Mouse (Mus musculus): ENCODE results near the gene Jup. TPM values are rescaled to one million over a fixed set of nuclear protein-coding genes. Genes with fewer than 3 reads are reported as not detected.
A peak's percentile ranks its signal among the peaks of the same experiment; 100 is the strongest.
"Not testable (repeated sequence)": the region's sequence is repeated elsewhere in the genome, so short reads cannot be mapped to it uniquely, and the experiment has no call there.

Gene Jup
- polyA plus RNA-seq, 1 experiment from 2014 or later: 91.3 TPM

DNA sequence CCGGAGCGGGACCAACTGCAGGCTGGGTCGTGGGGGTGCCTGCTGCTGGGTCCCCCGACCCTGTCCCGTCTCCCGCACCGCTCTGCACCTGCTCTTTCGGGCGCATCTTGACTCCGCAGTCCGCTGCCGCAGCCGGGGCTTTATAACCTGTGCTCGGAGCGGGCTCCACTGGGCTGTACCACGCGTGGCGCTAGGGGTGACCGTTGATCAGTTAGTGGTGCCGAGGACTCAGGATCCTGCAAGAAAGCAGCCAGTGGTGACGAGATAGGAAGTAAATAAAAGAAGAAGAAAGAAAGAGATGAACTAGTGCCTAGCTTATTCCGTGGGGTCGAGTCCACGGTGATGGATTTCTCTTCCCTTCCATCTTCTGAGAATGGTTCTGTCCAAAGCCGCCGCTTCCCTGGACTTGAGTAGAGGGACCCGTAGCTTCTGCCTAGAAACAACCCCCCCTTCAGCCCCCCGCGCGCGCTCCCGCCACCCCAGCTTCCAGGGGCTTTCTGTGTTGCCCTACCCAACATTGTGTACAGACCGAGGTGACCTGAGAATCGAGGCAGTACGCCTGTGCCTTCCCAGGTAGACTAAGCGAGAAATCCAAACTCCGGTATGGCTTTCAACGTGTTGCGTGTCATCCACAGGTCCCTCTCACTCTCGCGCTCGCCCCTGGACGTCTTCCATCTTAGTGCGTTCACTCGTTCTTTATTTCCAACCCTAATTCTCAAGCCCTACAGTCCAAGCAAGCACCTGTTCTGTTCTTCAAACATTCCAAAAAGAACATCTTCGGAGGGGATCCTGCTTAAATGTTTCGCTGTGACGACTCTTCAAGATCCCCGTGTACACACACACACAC, 41.4 kb downstream of the Jup start, which contains the start of gene Hap1:
TSS of gene Hap1 (minus strand) at position 157 of the 847 bp plus-strand sequence.
- 2% methylated on average over 49 of the region's 49 CpGs for WGBS
- Histone ChIP-seq H3K27me3 (ENCODE audit: insufficient read depth, poor library complexity, severe bottlenecking) (peaks cover 85% of the 10 kb centered on the region), H3K4me1 (peaks cover 30% of the 10 kb centered on the region), H3K9me3 (no peaks in the 10 kb centered on the region), H3K27ac (peak within 1 kb of the TSS; percentile 59), H3K36me3 (no peaks in the 10 kb centered on the region), H3K4me3 (peak within 1 kb of the TSS; percentile 72)
- peak; percentile 86 for DNase-seq (ENCODE audit: low spot score)

DNA sequence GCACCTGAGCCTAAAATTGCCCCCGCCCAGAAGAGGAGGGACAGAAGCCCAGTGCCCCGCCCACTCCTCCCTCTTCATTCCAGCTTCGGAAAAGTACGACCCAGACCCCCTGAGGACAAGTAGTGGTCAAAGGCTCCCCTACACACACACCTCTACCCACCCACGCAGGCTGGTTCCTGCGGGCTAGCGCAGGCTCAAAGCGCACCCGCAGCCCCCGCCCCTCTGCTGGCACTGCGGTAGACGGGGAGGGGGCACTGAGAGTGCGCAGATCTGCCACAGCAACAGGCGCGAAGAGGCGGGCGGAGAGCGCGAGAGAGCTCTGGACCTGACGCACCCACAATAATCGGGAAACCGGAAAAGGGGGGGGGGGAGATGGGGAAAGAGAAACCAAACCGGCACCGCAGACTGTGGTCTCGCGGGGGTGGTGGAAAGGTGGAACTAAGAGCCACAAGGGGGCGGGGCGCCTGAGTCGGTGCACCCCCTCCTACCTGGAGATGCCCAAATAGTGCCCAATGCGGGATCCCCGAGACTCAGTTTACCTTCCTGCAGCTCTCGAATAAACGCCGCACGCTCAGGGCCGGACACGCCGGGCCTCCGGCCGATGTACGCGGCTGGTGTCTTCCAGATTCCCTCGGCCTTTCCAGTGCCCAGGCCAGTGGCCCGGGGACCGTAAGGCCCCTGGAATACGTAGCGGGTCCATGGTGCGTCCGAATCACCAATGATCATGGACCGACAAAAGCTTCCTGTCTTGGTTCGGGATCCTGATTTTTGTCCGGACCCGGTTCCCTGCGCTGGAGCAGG, 42.2 kb downstream of the Jup start:
- peaks cover 31% of the 10 kb centered on the region for H3K4me1 ChIP-seq
- under 1% methylated on average over 54 of the region's 54 CpGs for whole genome bisulfite sequencing
- peak overlapping the region; percentile 72 for H3K4me3 ChIP-seq
- H3K36me3 ChIP-seq: no peaks in the 10 kb centered on the region
- DNase-seq (ENCODE audit: low spot score): no peak
- H3K27me3 ChIP-seq (ENCODE audit: insufficient read depth, poor library complexity, severe bottlenecking): peaks cover 83% of the 10 kb centered on the region
- H3K9me3 ChIP-seq: no peaks in the 10 kb centered on the region
- H3K27ac ChIP-seq: peak overlapping the region; percentile 59

DNA sequence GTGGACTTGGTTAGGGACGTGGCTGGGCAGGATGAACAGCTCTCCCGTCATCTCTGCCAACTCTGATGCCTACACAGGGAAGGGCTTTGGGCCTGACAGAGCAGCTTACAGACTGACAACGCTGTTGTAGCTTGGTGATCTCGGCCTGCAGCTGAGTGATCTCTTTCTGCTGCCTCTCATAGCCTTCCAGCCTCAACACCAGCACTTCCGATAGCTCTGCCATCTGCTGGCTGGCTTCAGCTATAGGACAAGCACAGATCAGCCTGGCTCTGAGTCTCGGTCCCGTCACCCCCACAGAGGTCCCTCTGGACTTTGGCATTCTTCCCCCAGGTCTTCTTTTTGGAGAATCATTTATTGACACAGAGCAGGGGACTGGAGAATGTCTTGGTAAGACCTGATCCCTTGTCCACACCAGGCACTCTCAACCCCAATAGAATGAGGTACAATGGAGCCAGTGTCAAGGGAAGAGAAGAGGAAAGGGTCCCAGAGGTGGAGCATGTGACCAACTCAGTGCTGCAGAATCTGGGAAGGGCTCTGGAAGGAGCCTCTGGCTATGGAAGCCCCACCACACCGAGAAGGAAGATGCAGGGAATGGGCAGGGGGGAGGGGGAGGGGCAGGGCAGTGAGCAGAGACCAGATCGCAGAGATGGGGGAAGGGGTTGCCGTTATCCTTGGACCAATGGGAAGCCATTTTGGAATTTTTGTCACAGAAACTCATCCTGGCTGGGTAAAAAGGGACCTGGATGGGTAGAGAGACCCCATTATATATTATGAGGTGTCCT, 45.3 kb downstream of the Jup start:
- no peaks in the 10 kb centered on the region for H3K36me3 ChIP-seq
- no peak overlapping the region for H3K4me3 ChIP-seq
- DNase-seq (ENCODE audit: low spot score): no peak
- no peaks in the 10 kb centered on the region for H3K9me3 ChIP-seq
- 27% methylated on average over 10 of the region's 10 CpGs for WGBS
- H3K4me1 ChIP-seq: peaks cover 36% of the 10 kb centered on the region
- H3K27me3 ChIP-seq (ENCODE audit: insufficient read depth, poor library complexity, severe bottlenecking): peaks cover 72% of the 10 kb centered on the region
- no peak overlapping the region for H3K27ac ChIP-seq

DNA sequence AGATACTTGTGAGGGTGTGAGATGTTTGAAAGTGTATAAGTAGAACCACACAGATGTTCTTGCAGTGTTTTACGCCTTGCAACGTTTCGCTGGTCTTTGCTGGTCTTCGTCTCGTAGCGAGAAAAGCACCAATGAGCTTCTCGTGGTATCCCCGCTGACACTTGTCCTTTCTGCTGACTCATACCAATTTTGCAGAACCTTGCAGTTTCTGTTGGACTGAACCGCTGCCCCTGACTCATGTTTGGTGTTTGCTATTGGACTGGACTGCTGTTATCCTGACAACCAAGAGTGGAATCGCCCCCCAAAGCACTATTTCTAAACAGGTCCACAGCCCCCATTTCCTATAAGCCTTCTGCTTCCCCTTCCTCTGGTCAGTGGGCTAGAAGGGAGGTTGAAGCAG, 53.3 kb downstream of the Jup start:
- Histone ChIP-seq H3K4me1 (peaks cover 5% of the 10 kb centered on the region; the same call in 1 of the 2 replicates), H3K27me3 (ENCODE audit: insufficient read depth, poor library complexity, severe bottlenecking) (peaks cover 12% of the 10 kb centered on the region; the same call in 1 of the 2 replicates), H3K4me3 (no peak overlapping the region), H3K36me3 (no peaks in the 10 kb centered on the region), H3K27ac (no peak overlapping the region), H3K9me3 (no peaks in the 10 kb centered on the region)
- DNase-seq (ENCODE audit: low spot score): no peak
- WGBS: 88% methylated on average over 10 of the region's 10 CpGs

DNA sequence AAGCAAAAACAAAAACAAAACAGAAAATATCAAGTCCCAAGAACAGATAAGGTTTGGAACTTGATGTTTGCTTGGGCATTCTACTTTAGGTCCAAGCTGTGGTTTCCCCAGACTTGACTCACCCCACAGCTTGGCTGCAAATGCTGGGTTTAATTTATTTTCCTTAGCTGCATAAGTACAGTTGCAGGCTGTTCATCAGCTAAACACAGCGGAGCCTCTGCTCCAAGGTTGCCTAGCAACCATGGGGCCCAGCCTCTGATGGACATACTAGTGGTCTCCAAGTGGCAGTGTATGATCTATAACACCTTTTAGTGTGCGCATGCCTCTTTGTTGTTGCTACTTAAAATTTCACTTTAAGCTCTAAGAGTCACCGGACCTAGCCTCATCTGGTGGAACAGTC, 61.8 kb downstream of the Jup start:
- Histone ChIP-seq H3K27me3 (ENCODE audit: insufficient read depth, poor library complexity, severe bottlenecking) (peaks cover 18% of the 10 kb centered on the region; the same call in 1 of the 2 replicates), H3K36me3 (no peaks in the 10 kb centered on the region), H3K9me3 (no peaks in the 10 kb centered on the region), H3K27ac (no peak overlapping the region), H3K4me1 (0 out of 2 replicates have a peak, but pooled peaks cover 3% of the 10 kb centered on the region), H3K4me3 (no peak overlapping the region)
- DNase-seq (ENCODE audit: low spot score): no peak
- WGBS: 75% methylated on average over 3 of the region's 3 CpGs

DNA sequence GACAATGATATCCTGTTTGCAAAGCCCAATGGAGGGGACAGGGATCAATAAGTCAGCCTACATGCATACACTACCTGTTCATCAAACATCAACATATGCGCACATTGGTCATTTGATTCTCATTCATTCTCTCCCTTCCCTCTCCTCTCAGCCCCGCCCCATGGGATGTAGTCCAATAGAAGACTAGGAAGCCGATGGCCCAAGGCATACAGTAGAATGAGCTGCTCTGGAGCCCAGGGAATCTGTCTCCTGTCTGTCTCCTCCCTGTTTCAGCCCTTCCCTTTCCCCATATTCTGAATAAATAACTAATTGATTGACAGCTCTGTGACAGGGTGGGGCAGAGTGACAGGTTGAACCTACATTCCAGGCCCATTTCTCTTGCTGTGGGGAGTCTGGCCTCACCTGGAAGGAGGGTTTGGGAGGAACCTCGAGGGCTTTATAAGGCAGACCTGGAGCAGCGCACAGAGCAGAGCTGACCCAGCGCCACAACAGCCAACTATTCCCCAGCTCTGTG, 63.6 kb downstream of the Jup start, which contains the start of gene Gast:
TSS of gene Gast (plus strand) at position 464 of the 514 bp plus-strand sequence.
- H3K27ac ChIP-seq: no peak within 1 kb of the TSS
- H3K36me3 ChIP-seq: no peaks in the 10 kb centered on the region
- H3K27me3 ChIP-seq (ENCODE audit: insufficient read depth, poor library complexity, severe bottlenecking): peaks cover 23% of the 10 kb centered on the region; the same call in 1 of the 2 replicates
- DNase-seq (ENCODE audit: low spot score): no peak
- H3K4me3 ChIP-seq: no peak within 1 kb of the TSS
- no peaks in the 10 kb centered on the region for H3K9me3 ChIP-seq
- H3K4me1 ChIP-seq: 0 out of 2 replicates have a peak, but pooled peaks cover 6% of the 10 kb centered on the region
- 77% methylated on average over 6 of the region's 6 CpGs for WGBS

DNA sequence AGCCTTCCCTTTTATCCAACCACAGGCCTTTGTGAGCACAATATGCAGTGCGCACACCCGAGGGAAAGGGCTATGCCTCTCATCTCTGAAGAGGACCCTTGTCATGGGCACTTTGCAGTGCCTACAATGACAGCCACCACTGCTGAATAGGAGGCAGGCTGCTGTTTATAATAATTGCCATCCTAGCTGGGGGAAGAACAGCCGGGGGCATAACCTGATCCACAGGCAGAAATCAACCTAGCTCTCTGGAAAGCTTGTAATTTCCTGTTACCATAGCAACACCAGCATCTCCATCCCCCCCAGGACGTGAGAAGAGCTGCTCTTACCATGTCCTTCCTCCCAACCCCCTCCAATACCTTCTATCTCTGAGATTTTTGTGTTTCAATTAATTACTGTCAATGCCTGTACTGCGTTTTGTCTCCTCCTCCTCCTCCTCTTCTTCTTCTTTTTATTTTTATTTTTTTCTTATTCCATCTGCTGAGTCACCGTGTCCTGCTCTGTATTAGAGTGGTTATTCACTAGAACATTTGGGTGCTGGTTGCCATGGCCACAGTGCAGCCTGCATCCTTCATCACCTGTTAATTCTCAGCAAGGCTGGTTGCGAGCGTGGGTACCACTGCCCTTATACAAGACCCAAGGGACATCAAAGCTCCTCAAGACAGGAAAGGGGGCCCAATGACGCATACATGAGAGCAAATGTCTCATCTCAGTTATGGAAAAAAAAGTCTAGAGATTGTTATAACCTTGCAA, 64.6 kb downstream of the Jup start:
- H3K4me3 ChIP-seq: no peak overlapping the region
- H3K9me3 ChIP-seq: no peaks in the 10 kb centered on the region
- no peak overlapping the region for H3K27ac ChIP-seq
- H3K27me3 ChIP-seq (ENCODE audit: insufficient read depth, poor library complexity, severe bottlenecking): peaks cover 17% of the 10 kb centered on the region; the same call in 1 of the 2 replicates
- WGBS: 69% methylated on average over 9 of the region's 9 CpGs
- no peak for DNase-seq (ENCODE audit: low spot score)
- 0 out of 2 replicates have a peak, but pooled peaks cover 7% of the 10 kb centered on the region for H3K4me1 ChIP-seq
- H3K36me3 ChIP-seq: no peaks in the 10 kb centered on the region

DNA sequence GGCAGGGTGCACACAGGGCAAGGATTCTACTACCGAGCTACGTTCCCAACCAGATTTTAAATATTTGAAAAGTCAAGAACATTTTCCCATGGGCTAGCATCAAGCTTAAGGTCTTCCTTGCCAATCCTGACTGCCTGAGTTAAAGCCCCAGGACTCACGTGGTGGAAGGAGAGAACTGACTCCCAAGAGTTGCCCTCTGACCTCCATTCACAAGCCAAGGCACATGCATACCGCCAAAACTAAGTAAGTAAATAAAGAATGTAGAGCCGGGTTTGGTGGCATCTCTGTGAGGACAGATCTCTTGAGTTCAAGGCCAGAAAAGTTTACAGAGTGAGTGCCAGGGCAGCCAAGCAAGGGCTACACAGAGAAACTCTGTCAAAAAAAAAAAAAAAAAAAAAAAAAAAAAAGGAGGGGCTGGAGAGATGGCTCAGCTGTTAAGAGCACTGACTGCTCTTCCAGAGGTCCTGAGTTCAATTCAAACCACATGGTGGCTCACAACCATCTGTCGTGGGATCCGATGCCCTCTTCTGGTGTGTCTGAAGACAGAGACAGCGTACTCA, 66.7 kb downstream of the Jup start:
- H3K27me3 ChIP-seq (ENCODE audit: insufficient read depth, poor library complexity, severe bottlenecking): peaks cover 17% of the 10 kb centered on the region; the same call in 1 of the 2 replicates
- not testable (repeated sequence) for H3K9me3 ChIP-seq; H3K4me3 ChIP-seq; DNase-seq (ENCODE audit: low spot score); H3K27ac ChIP-seq; H3K36me3 ChIP-seq
- peaks cover 16% of the 10 kb centered on the region for H3K4me1 ChIP-seq
- 62% methylated on average over 8 of the region's 8 CpGs for WGBS

DNA sequence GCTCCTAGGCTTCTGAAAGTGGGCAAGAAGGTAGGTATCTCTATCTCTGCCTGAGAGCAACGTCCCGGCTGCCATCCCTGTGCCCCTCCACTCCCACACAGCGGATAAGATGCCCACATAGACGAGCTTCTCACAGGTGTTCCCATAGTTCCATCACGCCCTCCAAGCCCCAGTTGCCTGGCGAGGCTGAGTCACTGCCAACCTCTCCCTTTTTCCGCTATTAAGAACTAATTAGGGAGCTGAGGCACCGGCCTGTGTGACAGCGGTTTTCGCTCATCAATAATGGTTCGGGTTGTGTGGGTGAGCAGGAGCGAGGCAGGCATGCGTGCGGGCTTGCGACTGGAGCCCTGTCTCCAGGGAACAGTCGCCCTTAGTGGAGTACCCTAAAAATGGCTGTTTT, 67.3 kb downstream of the Jup start:
- Histone ChIP-seq H3K27me3 (ENCODE audit: insufficient read depth, poor library complexity, severe bottlenecking) (peaks cover 17% of the 10 kb centered on the region; the same call in 1 of the 2 replicates), H3K4me1 (peaks cover 15% of the 10 kb centered on the region), H3K36me3 (no peaks in the 10 kb centered on the region), H3K4me3 (no peak overlapping the region), H3K9me3 (no peaks in the 10 kb centered on the region), H3K27ac (no peak overlapping the region)
- no peak for DNase-seq (ENCODE audit: low spot score)
- WGBS: 60% methylated on average over 16 of the region's 16 CpGs

DNA sequence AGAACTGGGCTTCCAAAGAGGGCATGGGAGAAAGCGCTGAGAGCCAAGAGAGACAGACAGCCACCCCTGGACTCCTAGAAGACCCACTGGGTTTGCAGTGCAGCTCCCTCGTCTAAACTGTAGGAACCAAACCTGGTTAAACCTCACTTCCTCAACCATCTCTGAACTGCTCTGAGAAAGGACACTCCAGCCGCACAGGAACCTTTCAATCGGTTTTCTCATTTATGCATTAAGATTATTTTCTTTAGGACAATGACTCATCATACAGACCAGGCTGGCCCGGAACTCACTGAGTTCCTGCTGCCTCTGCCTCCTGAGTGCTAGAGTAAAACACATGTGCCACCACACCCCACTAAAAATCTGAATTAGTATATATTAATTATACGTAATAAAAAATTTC, 69.8 kb downstream of the Jup start:
- DNase-seq (ENCODE audit: low spot score): no peak
- no peaks in the 10 kb centered on the region for H3K9me3 ChIP-seq
- peak overlapping the region; percentile 53 for H3K27ac ChIP-seq
- H3K4me1 ChIP-seq: peaks cover 15% of the 10 kb centered on the region
- H3K4me3 ChIP-seq: no peak overlapping the region
- no peaks in the 10 kb centered on the region for H3K36me3 ChIP-seq
- 81% methylated on average over 6 of the region's 6 CpGs for WGBS
- peaks cover 6% of the 10 kb centered on the region; the same call in 1 of the 2 replicates for H3K27me3 ChIP-seq (ENCODE audit: insufficient read depth, poor library complexity, severe bottlenecking)

DNA sequence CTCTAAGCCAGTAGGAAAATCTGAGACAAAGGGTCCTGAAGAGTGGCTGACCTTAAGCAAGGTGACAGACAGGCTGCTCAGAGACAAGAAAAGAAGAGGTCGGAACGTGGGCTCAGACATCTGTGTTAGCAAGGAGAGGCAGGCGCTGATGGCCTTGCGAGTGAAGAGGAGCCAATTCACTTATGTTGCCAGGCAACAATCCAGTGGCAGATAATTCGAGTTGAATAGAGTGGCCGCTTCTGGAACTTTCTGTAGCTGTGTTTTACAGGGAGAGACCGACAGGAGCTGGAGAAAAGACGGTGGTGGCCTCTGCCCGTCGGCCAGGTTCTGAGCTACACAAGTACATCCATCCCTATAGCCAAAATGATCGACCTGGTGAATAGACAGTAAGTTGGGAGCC, 70.2 kb downstream of the Jup start:
- Histone ChIP-seq H3K4me3 (no peak overlapping the region), H3K36me3 (peaks cover 4% of the 10 kb centered on the region), H3K27ac (peak overlapping the region; percentile 53), H3K9me3 (no peaks in the 10 kb centered on the region), H3K27me3 (ENCODE audit: insufficient read depth, poor library complexity, severe bottlenecking) (peaks cover 6% of the 10 kb centered on the region; the same call in 1 of the 2 replicates), H3K4me1 (peaks cover 15% of the 10 kb centered on the region)
- 43% methylated on average over 11 of the region's 11 CpGs for WGBS
- no peak for DNase-seq (ENCODE audit: low spot score)

All from heart, embryonic 10.5 days (tissue).